Mouse (Mus musculus): Measurements from ENCODE around the gene Fancm. TPM values are rescaled to one million over a fixed set of nuclear protein-coding genes. Genes with fewer than 3 reads are reported as not detected.

Fancm gene
- polyA plus RNA-seq, 1 experiment from 2014 or later = 2.0 TPM

GRCm38 (mm10) chr12:65073611-65074178 lies 1.7 kb upstream of the Fancm start, which contains the start of gene Fkbp3:
Fkbp3 (minus strand) TSS chr12:65074007.
- peak within 1 kb of the TSS; percentile 83 for H3K9ac ChIP-seq (replicated peaks)
- H3K36me3 ChIP-seq (replicated peaks; ENCODE audit: insufficient read depth, low read length) = peaks cover 5% of the 10 kb centered on the region; the same call in 1 of the 2 replicates
- peaks cover 25% of the 10 kb centered on the region for H3K4me1 ChIP-seq (ENCODE audit: insufficient read depth)
- no peaks in the 10 kb centered on the region for H3K27me3 ChIP-seq (ENCODE audit: insufficient read depth, low read length)
- H3K9me3 ChIP-seq (ENCODE audit: low read length) = no peaks in the 10 kb centered on the region
- WGBS (ENCODE audit: insufficient replicate concordance) = under 1% methylated on average over 38 of the region's 49 CpGs
- peak within 1 kb of the TSS; percentile 73 for H3K4me3 ChIP-seq (ENCODE audit: low read depth, low read length)
- ATAC-seq = peak; percentile 98
- H3K4me2 ChIP-seq (ENCODE audit: low read depth, low read length) = peak within 1 kb of the TSS; percentile 89
- H3K27ac ChIP-seq (ENCODE audit: low read depth) = peak within 1 kb of the TSS; percentile 80
- TF ChIP-seq CTCF (IDR thresholded peaks at IDR 0.05; ENCODE audit: low read depth) = no peak
- peak; percentile 57; the same call in 1 of the 2 replicates for TF ChIP-seq EP300 (IDR thresholded peaks at IDR 0.05; ENCODE audit: low read depth)
- DNase-seq = peak; percentile 99

- peak overlapping the region; percentile 80 for H3K27ac ChIP-seq (ENCODE audit: low read depth)
- H3K4me1 ChIP-seq (ENCODE audit: insufficient read depth) = peaks cover 25% of the 10 kb centered on the region
- peak overlapping the region; percentile 17; the same call in 1 of the 2 replicates for H3K9ac ChIP-seq (replicated peaks)
- ATAC-seq = no peak
- 44% methylated on average over 7 of the region's 7 CpGs for WGBS (ENCODE audit: insufficient replicate concordance)
- no peak for DNase-seq
- no peaks in the 10 kb centered on the region for H3K9me3 ChIP-seq (ENCODE audit: low read length)
- H3K4me3 ChIP-seq (ENCODE audit: low read depth, low read length) = peak overlapping the region; percentile 73
- H3K4me2 ChIP-seq (ENCODE audit: low read depth, low read length) = peak overlapping the region; percentile 89
- no peaks in the 10 kb centered on the region for H3K36me3 ChIP-seq (replicated peaks; ENCODE audit: insufficient read depth, low read length)
- TF ChIP-seq CTCF (IDR thresholded peaks at IDR 0.05; ENCODE audit: low read depth) (no peak), EP300 (IDR thresholded peaks at IDR 0.05; ENCODE audit: low read depth) (no peak)
- H3K27me3 ChIP-seq (ENCODE audit: insufficient read depth, low read length) = no peaks in the 10 kb centered on the region
These were observed 752 bp upstream of the Fancm start for GRCm38 (mm10) chr12:65074651-65075050.

- peak overlapping the region; percentile 23; the same call in 1 of the 2 replicates for H3K27ac ChIP-seq (ENCODE audit: low read depth)
- DNase-seq = no peak
These were observed 419 bp downstream of the Fancm start for GRCm38 (mm10) chr12:65075733-65076310.

GRCm38 (mm10) chr12:65076906-65077305 lies 1.5 kb downstream of the Fancm start:
- H3K4me2 ChIP-seq (ENCODE audit: low read depth, low read length) = peak overlapping the region; percentile 89
- H3K27ac ChIP-seq (ENCODE audit: low read depth) = no peak overlapping the region
- ATAC-seq (no peak), DNase-seq (no peak)
- H3K36me3 ChIP-seq (replicated peaks; ENCODE audit: insufficient read depth, low read length) = no peaks in the 10 kb centered on the region
- H3K4me3 ChIP-seq (ENCODE audit: low read depth, low read length) = peak overlapping the region; percentile 73; the same call in 1 of the 2 replicates
- no peaks in the 10 kb centered on the region for H3K9me3 ChIP-seq (ENCODE audit: low read length)
- peaks cover 25% of the 10 kb centered on the region for H3K4me1 ChIP-seq (ENCODE audit: insufficient read depth)
- H3K27me3 ChIP-seq (ENCODE audit: insufficient read depth, low read length) = no peaks in the 10 kb centered on the region
- H3K9ac ChIP-seq (replicated peaks) = peak overlapping the region; percentile 74; the same call in 1 of the 2 replicates
- 59% methylated on average over 9 of the region's 9 CpGs for WGBS (ENCODE audit: insufficient replicate concordance)
- TF ChIP-seq CTCF (IDR thresholded peaks at IDR 0.05; ENCODE audit: low read depth) (no peak), EP300 (IDR thresholded peaks at IDR 0.05; ENCODE audit: low read depth) (no peak)

More at GRCm38 (mm10) chr12:65075733-65076310, 419 bp downstream of the Fancm start:
- H3K9ac ChIP-seq (replicated peaks) = peak overlapping the region; percentile 74
- ATAC-seq = no peak
- peak overlapping the region; percentile 73 for H3K4me3 ChIP-seq (ENCODE audit: low read depth, low read length)
- peaks cover 25% of the 10 kb centered on the region for H3K4me1 ChIP-seq (ENCODE audit: insufficient read depth)
- H3K27me3 ChIP-seq (ENCODE audit: insufficient read depth, low read length) = no peaks in the 10 kb centered on the region
- no peaks in the 10 kb centered on the region for H3K9me3 ChIP-seq (ENCODE audit: low read length)
- peak overlapping the region; percentile 89 for H3K4me2 ChIP-seq (ENCODE audit: low read depth, low read length)
- H3K36me3 ChIP-seq (replicated peaks; ENCODE audit: insufficient read depth, low read length) = no peaks in the 10 kb centered on the region
- under 1% methylated on average over 41 of the region's 41 CpGs for WGBS (ENCODE audit: insufficient replicate concordance)
- TF ChIP-seq EP300 (IDR thresholded peaks at IDR 0.05; ENCODE audit: low read depth) (no peak), CTCF (IDR thresholded peaks at IDR 0.05; ENCODE audit: low read depth) (no peak)

GRCm38 (mm10) chr12:65108746-65109145 lies 33.3 kb downstream of the Fancm start:
- Histone ChIP-seq H3K9me3 (ENCODE audit: low read length) (no peaks in the 10 kb centered on the region), H3K4me3 (ENCODE audit: low read depth, low read length) (no peak overlapping the region), H3K27ac (ENCODE audit: low read depth) (no peak overlapping the region), H3K27me3 (ENCODE audit: insufficient read depth, low read length) (no peaks in the 10 kb centered on the region), H3K4me1 (ENCODE audit: insufficient read depth) (no peaks in the 10 kb centered on the region), H3K36me3 (replicated peaks; ENCODE audit: insufficient read depth, low read length) (peaks cover 21% of the 10 kb centered on the region), H3K9ac (replicated peaks) (no peak overlapping the region), H3K4me2 (ENCODE audit: low read depth, low read length) (no peak overlapping the region)
- 74% methylated on average over 1 of the region's 1 CpGs for WGBS (ENCODE audit: insufficient replicate concordance)
- TF ChIP-seq CTCF (IDR thresholded peaks at IDR 0.05; ENCODE audit: low read depth) = no peak
- no peak for TF ChIP-seq EP300 (IDR thresholded peaks at IDR 0.05; ENCODE audit: low read depth)
- DNase-seq (no peak), ATAC-seq (no peak)

- Histone ChIP-seq H3K4me1 (ENCODE audit: insufficient read depth) (no peaks in the 10 kb centered on the region), H3K4me3 (ENCODE audit: low read depth, low read length) (no peak overlapping the region), H3K27ac (ENCODE audit: low read depth) (no peak overlapping the region), H3K4me2 (ENCODE audit: low read depth, low read length) (no peak overlapping the region), H3K27me3 (ENCODE audit: insufficient read depth, low read length) (no peaks in the 10 kb centered on the region), H3K9me3 (ENCODE audit: low read length) (no peaks in the 10 kb centered on the region), H3K9ac (replicated peaks) (no peak overlapping the region), H3K36me3 (replicated peaks; ENCODE audit: insufficient read depth, low read length) (peaks cover 10% of the 10 kb centered on the region)
- WGBS (ENCODE audit: insufficient replicate concordance) = 68% methylated on average over 3 of the region's 3 CpGs
- TF ChIP-seq EP300 (IDR thresholded peaks at IDR 0.05; ENCODE audit: low read depth) = no peak
- TF ChIP-seq CTCF (IDR thresholded peaks at IDR 0.05; ENCODE audit: low read depth) = no peak
- DNase-seq (no peak), ATAC-seq (no peak)
These were observed 36.1 kb downstream of the Fancm start for GRCm38 (mm10) chr12:65111503-65111902.

Data from liver, postnatal 0 days (tissue).